Mouse (Mus musculus): ENCODE data around the gene Mpzl2. TPM values are rescaled to one million over a fixed set of nuclear protein-coding genes. Genes with fewer than 3 reads are reported as not detected.

Gene Mpzl2
- polyA plus RNA-seq, 1 experiment from 2014 or later, result 2.8 TPM

DNA sequence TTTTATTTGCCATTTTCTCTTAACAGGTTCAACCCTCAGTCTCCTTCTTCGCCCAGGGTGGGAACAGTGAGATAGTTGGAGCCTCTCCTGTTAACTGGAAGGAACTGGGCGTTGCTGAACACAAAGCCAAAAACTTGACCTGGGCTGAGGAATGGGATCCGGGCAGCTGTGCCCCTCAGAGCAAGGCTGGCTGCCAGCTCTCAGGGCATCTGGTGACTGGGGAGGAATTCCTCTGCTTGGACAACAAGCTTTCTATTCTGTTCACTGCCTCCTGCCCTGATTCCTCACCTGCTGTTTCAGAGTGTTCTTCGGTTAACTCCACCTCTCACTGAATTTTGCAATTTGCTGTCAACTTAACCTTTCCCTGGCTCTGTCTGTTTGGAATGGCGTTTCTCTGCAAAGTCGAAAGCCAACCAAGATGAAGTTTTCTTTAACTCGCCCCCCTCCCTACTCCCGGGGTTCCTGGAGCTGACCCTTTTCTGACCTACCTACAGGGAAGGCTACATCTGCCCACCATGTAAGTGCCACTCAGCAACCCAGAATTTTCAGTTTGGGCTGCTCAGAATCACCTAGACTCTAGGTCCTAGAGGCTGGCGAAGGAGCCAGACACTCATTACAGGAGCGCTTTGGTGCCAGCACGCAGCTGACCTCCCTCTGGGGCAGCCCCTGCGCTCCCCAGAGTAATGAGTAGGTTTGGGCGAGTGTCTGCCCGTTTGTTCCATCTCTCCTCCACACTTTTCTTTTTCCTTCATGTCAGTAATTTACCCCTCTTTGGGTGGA, 657 bp downstream of the Mpzl2 start:
- peak overlapping the region; percentile 18; the same call in 1 of the 2 replicates for H3K4me3 ChIP-seq
- peaks cover 25% of the 10 kb centered on the region for H3K4me1 ChIP-seq (replicated peaks)
- no peak for DNase-seq (ENCODE audit: low spot score)
- H3K27me3 ChIP-seq (ENCODE audit: insufficient read depth, poor library complexity, severe bottlenecking), result peaks cover 72% of the 10 kb centered on the region
- WGBS, result 17% methylated on average over 14 of the region's 14 CpGs
- H3K27ac ChIP-seq, result no peak overlapping the region
- H3K9me3 ChIP-seq, result no peaks in the 10 kb centered on the region
- no peaks in the 10 kb centered on the region for H3K36me3 ChIP-seq

GRCm38 (mm10) chr9:45041131-45041838, 1.7 kb downstream of the Mpzl2 start:
- 34% methylated on average over 17 of the region's 17 CpGs for WGBS
- peaks cover 72% of the 10 kb centered on the region for H3K27me3 ChIP-seq (ENCODE audit: insufficient read depth, poor library complexity, severe bottlenecking)
- DNase-seq (ENCODE audit: low spot score), result peak; percentile 10
- no peak overlapping the region for H3K4me3 ChIP-seq
- no peak overlapping the region for H3K27ac ChIP-seq
- no peaks in the 10 kb centered on the region for H3K36me3 ChIP-seq
- H3K4me1 ChIP-seq (replicated peaks), result peaks cover 25% of the 10 kb centered on the region
- H3K9me3 ChIP-seq, result no peaks in the 10 kb centered on the region

DNA sequence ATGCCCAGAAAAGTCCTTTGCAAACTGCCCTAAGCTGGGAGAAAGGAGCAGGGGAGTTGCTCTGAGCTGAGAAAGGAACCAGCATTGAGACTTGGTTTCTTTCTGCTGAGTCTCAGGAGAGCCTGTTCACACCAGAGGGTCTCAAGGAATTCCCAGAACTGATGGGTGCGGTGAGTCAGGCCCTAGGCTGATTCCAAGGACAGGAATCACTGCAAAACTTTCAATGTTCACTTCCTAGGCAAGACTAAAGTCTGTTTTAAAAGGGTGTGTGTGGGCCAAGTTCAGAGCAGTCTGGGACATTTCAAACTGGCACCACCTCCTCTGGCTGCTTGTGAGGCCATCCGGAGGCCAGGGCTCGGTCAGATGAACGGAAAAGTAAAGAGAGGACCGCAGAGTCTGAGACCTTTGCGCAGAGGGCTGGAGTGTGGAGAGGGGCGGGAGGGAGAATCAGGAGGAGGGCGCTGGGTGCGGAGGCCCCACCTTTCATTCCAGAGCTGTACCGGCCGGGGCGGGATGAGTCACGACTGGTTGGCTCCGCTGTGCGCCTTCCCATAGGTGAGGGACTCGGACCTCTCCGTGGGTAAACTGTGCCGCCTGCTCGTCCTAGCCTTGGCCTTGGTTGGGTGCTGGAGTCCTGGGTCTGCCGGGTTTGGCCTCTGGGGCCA, 2.6 kb downstream of the Mpzl2 start:
- no peaks in the 10 kb centered on the region for H3K36me3 ChIP-seq
- no peaks in the 10 kb centered on the region for H3K9me3 ChIP-seq
- DNase-seq (ENCODE audit: low spot score), result peak; percentile 29
- H3K4me1 ChIP-seq (replicated peaks), result peaks cover 25% of the 10 kb centered on the region
- H3K27ac ChIP-seq, result peak overlapping the region; percentile 40; the same call in 1 of the 2 replicates
- peak overlapping the region; percentile 34 for H3K4me3 ChIP-seq
- H3K27me3 ChIP-seq (ENCODE audit: insufficient read depth, poor library complexity, severe bottlenecking), result peaks cover 72% of the 10 kb centered on the region
- 1% methylated on average over 20 of the region's 20 CpGs for WGBS

GRCm38 (mm10) chr9:45042947-45043346, 3.3 kb downstream of the Mpzl2 start:
- peaks cover 25% of the 10 kb centered on the region for H3K4me1 ChIP-seq (replicated peaks)
- WGBS, result under 1% methylated on average over 10 of the region's 10 CpGs
- H3K27ac ChIP-seq, result no peak overlapping the region
- peaks cover 72% of the 10 kb centered on the region for H3K27me3 ChIP-seq (ENCODE audit: insufficient read depth, poor library complexity, severe bottlenecking)
- no peaks in the 10 kb centered on the region for H3K36me3 ChIP-seq
- H3K9me3 ChIP-seq, result no peaks in the 10 kb centered on the region
- H3K4me3 ChIP-seq, result peak overlapping the region; percentile 34
- peak; percentile 16 for DNase-seq (ENCODE audit: low spot score)

GRCm38 (mm10) chr9:45046973-45047372, 7.4 kb downstream of the Mpzl2 start:
- no peak for DNase-seq (ENCODE audit: low spot score)
- WGBS, result 93% methylated on average over 16 of the region's 16 CpGs
- Histone ChIP-seq H3K27ac (no peak overlapping the region), H3K36me3 (no peaks in the 10 kb centered on the region), H3K4me1 (replicated peaks) (peaks cover 12% of the 10 kb centered on the region), H3K27me3 (ENCODE audit: insufficient read depth, poor library complexity, severe bottlenecking) (peaks cover 34% of the 10 kb centered on the region), H3K4me3 (no peak overlapping the region), H3K9me3 (no peaks in the 10 kb centered on the region)

- H3K36me3 ChIP-seq, result no peaks in the 10 kb centered on the region
- no peaks in the 10 kb centered on the region; the same call in 1 of the 2 replicates for H3K4me1 ChIP-seq (replicated peaks)
- WGBS, result 29% methylated on average over 4 of the region's 4 CpGs
- H3K27me3 ChIP-seq (ENCODE audit: insufficient read depth, poor library complexity, severe bottlenecking), result peaks cover 31% of the 10 kb centered on the region
- DNase-seq (ENCODE audit: low spot score), result peak; percentile 4
- H3K4me3 ChIP-seq, result no peak overlapping the region
- H3K27ac ChIP-seq, result no peak overlapping the region
- no peaks in the 10 kb centered on the region for H3K9me3 ChIP-seq
Measured at GRCm38 (mm10) chr9:45048511-45048910, 8.9 kb downstream of the Mpzl2 start.

- Histone ChIP-seq H3K27me3 (ENCODE audit: insufficient read depth, poor library complexity, severe bottlenecking) (peaks cover 18% of the 10 kb centered on the region; the same call in 1 of the 2 replicates), H3K4me1 (replicated peaks) (no peaks in the 10 kb centered on the region), H3K36me3 (no peaks in the 10 kb centered on the region), H3K9me3 (no peaks in the 10 kb centered on the region), H3K4me3 (no peak overlapping the region), H3K27ac (no peak overlapping the region)
- WGBS, result 78% methylated on average over 1 of the region's 1 CpGs
- DNase-seq (ENCODE audit: low spot score), result no peak
Measured at GRCm38 (mm10) chr9:45049731-45050130, 10.1 kb downstream of the Mpzl2 start.

- no peaks in the 10 kb centered on the region for H3K9me3 ChIP-seq
- no peaks in the 10 kb centered on the region for H3K36me3 ChIP-seq
- H3K4me3 ChIP-seq, result no peak overlapping the region
- no peak for DNase-seq (ENCODE audit: low spot score)
- 85% methylated on average over 2 of the region's 2 CpGs for WGBS
- H3K27me3 ChIP-seq (ENCODE audit: insufficient read depth, poor library complexity, severe bottlenecking), result peaks cover 14% of the 10 kb centered on the region; the same call in 1 of the 2 replicates
- H3K4me1 ChIP-seq (replicated peaks), result no peaks in the 10 kb centered on the region
- no peak overlapping the region for H3K27ac ChIP-seq
Measured at GRCm38 (mm10) chr9:45050301-45050700, 10.7 kb downstream of the Mpzl2 start.

DNA sequence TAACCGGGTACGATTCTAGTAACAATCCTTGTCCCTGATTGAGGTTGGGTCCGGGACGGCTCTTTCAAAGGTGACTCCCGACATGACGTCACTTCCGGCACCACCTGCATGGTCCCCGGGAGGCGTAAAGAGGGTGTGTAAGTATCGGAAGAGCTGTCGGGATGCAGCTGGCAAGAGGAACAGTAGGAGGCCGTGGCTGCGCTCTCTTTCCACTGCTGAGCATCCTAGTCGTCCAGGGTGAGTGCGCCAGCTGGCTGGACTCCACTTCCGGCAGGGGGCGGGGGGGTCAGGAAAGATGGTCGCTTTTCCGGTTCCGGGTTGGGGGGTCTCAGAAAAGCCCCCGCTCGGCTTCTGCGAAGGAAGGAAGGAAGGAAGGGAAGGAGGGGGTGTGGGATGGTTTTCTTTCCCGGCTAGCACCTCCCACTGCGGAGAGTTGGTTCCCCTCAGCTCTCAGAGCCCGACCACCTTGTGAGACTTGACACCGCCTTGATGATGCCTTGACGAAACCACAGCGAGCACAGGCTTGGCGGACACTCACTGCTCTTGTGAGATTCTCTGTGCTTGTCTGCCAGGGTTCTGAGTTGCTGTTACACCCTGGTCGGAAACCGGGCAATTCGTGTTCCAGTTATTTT, 15.6 kb downstream of the Mpzl2 start, which contains the start of gene Mpzl3:
Mpzl3 (plus strand) TSS at position 105 of the 632 bp plus-strand sequence.
- Histone ChIP-seq H3K9me3 (no peaks in the 10 kb centered on the region), H3K4me1 (replicated peaks) (peaks cover 8% of the 10 kb centered on the region; the same call in 1 of the 2 replicates), H3K27ac (peak within 1 kb of the TSS; percentile 96), H3K4me3 (peak within 1 kb of the TSS; percentile 68), H3K36me3 (no peaks in the 10 kb centered on the region), H3K27me3 (ENCODE audit: insufficient read depth, poor library complexity, severe bottlenecking) (peaks cover 36% of the 10 kb centered on the region)
- WGBS, result under 1% methylated on average over 33 of the region's 33 CpGs
- DNase-seq (ENCODE audit: low spot score), result peak; percentile 91

- H3K9me3 ChIP-seq, result no peaks in the 10 kb centered on the region
- WGBS, result 42% methylated on average over 5 of the region's 5 CpGs
- H3K27me3 ChIP-seq (ENCODE audit: insufficient read depth, poor library complexity, severe bottlenecking), result peaks cover 34% of the 10 kb centered on the region
- H3K36me3 ChIP-seq, result no peaks in the 10 kb centered on the region
- H3K4me1 ChIP-seq (replicated peaks), result peaks cover 10% of the 10 kb centered on the region; the same call in 1 of the 2 replicates
- no peak overlapping the region for H3K27ac ChIP-seq
- H3K4me3 ChIP-seq, result no peak overlapping the region
- DNase-seq (ENCODE audit: low spot score), result peak; percentile 35
Measured at GRCm38 (mm10) chr9:45058304-45058940, 18.8 kb downstream of the Mpzl2 start.

DNA sequence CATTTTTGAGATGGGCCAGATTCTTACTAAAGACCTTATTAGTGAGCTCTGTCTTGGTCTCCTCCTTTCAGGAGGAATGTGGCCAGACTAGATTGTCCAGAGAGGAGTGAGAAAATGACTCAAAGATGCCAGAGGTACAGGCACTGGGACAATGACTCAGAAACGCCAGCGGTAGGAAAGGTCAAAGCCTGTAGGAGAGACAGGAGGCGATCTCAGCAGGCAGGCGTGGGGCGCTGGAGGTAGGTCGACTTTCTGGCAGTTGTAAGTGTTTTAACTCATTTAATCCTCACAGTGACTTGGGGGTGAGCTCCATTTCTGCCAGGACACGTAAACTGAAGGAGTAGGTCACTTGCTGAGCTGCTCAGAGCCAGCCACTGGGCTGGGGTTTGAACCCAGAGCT, 20.6 kb downstream of the Mpzl2 start:
- WGBS, result 47% methylated on average over 7 of the region's 7 CpGs
- Histone ChIP-seq H3K36me3 (no peaks in the 10 kb centered on the region), H3K4me3 (no peak overlapping the region), H3K27ac (no peak overlapping the region), H3K4me1 (replicated peaks) (peaks cover 10% of the 10 kb centered on the region; the same call in 1 of the 2 replicates), H3K9me3 (no peaks in the 10 kb centered on the region), H3K27me3 (ENCODE audit: insufficient read depth, poor library complexity, severe bottlenecking) (peaks cover 34% of the 10 kb centered on the region)
- no peak for DNase-seq (ENCODE audit: low spot score)

DNA sequence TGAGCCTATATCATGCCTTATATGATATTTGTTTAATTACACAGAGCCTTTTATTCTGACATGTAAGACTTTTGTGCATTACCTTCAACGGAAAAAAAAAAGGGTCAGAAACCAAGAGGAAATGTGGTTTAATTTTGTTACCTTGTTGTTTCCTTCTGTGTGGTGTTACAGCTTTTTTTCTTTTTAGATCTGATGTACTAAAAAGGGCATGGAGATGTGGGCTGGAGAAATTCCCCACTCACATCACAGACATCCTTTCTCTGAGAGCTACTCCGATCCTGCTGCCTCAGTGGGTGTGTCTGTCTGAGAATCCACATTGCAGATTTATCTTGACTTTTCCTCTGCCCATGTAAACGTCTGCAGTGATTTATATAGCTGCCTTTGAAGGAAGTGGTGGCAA, 23.1 kb downstream of the Mpzl2 start:
- WGBS, result 86% methylated on average over 3 of the region's 3 CpGs
- Histone ChIP-seq H3K4me1 (replicated peaks) (peaks cover 10% of the 10 kb centered on the region; the same call in 1 of the 2 replicates), H3K36me3 (no peaks in the 10 kb centered on the region), H3K9me3 (no peaks in the 10 kb centered on the region), H3K27me3 (ENCODE audit: insufficient read depth, poor library complexity, severe bottlenecking) (peaks cover 24% of the 10 kb centered on the region; the same call in 1 of the 2 replicates), H3K4me3 (no peak overlapping the region), H3K27ac (no peak overlapping the region)
- DNase-seq (ENCODE audit: low spot score), result no peak

All from hindbrain, embryonic 10.5 days (tissue).